Mouse (Mus musculus) forebrain, postnatal 0 days (tissue): ENCODE results near the gene Slamf9. TPM values are rescaled to one million over a fixed set of nuclear protein-coding genes. Genes with fewer than 3 reads are reported as not detected.

Experiments
- ATAC-seq: fragments of 200-750 bp; cut with Nextera tagmentation; 2 replicates; pipeline ENCODE4 v1.8.0; 2017; ENCODE audit warnings: mild to moderate bottlenecking, moderate library complexity
- DNase-seq: peaks from one replicate; pipeline ENCODE4 v3.0.0-alpha.2; 2015
- H3K27ac ChIP-seq: fragments of 300-500 bp; sonication (generic); 2 replicates; pipeline ENCODE4 v1.5.1; 2014; ENCODE audit warnings: low read depth, mild to moderate bottlenecking, antibody characterized with exemption, low read length, moderate library complexity, mixed read lengths
- H3K27me3 ChIP-seq: fragments of 300-500 bp; sonication (generic); 2 replicates; pipeline ENCODE4 v1.6.1; 2014; ENCODE audit warnings: mild to moderate bottlenecking, low read length, mixed read lengths; ENCODE audit not compliant: insufficient read depth
- H3K36me3 ChIP-seq: fragments of 300-500 bp; sonication (generic); 2 replicates; pipeline ENCODE4 v1.6.1; 2014; ENCODE audit warnings: mild to moderate bottlenecking, moderate library complexity; ENCODE audit not compliant: insufficient read depth
- H3K4me1 ChIP-seq: fragments of 300-500 bp; sonication (generic); 2 replicates; pipeline ENCODE4 v1.6.1; 2014; ENCODE audit warnings: antibody characterized with exemption; ENCODE audit not compliant: insufficient read depth
- H3K4me2 ChIP-seq: fragments of 300-500 bp; sonication (generic); 2 replicates; pipeline ENCODE4 v1.6.1; 2014; ENCODE audit warnings: low read depth, mild to moderate bottlenecking, moderate library complexity
- H3K4me3 ChIP-seq: fragments of 300-500 bp; sonication (generic); 2 replicates; pipeline ENCODE4 v1.5.1; 2014; ENCODE audit warnings: low read depth, low read length, mixed read lengths
- H3K9ac ChIP-seq: fragments of 300-500 bp; sonication (generic); 2 replicates; pipeline ENCODE4 v1.6.1; 2014; ENCODE audit warnings: mild to moderate bottlenecking
- H3K9me3 ChIP-seq: fragments of 300-500 bp; sonication (generic); 2 replicates; pipeline ENCODE4 v1.6.1; 2016; ENCODE audit warnings: low read length
- CTCF ChIP-seq: sonication (generic); IDR thresholded peaks from 2 replicates; pipeline ENCODE4 v1.5.1; 2016; ENCODE audit warnings: antibody characterized with exemption, control low read depth, low read depth
- WGBS: fragments of 180-500 bp; shearing (Covaris S2); extraction: QIAGEN DNeasy Blood & Tissue Kit; methylation state at CpG from one replicate; pipeline ENCODE4 v1.1.7; 2014; 5-methylcytosine and 5-hydroxymethylcytosine counted together
- polyA plus RNA-seq: library from polyadenylated mRNA; unstranded; fragments of >200 nt; fragmentation: Nextera tagmentation; extraction: Ambion mirVana; gene quantifications from 2 replicates; pipeline ENCODE4 v1.2.1, GENCODE M21; 2015
- total RNA-seq: library from RNA; depleted of rRNA; stranded (reverse); fragments of >200 nt; gene quantifications from 2 replicates; pipeline ENCODE4 v1.2.3, GENCODE M21; 2014

Slamf9 gene
- total and polyA plus RNA-seq, 2 experiments from 2014 or later = 0.30 to 0.43 TPM

GRCm38 (mm10) chr1:172500451-172501370 is 25.6 kb downstream of the Slamf9 start:
- peaks cover 23% of the 10 kb centered on the region for H3K27me3 ChIP-seq
- H3K9ac ChIP-seq = peak overlapping the region; percentile 41
- H3K4me2 ChIP-seq = peak overlapping the region; percentile 48
- no peaks in the 10 kb centered on the region for H3K9me3 ChIP-seq
- TF ChIP-seq CTCF = no peak
- ATAC-seq (peak; percentile 16), DNase-seq (no peak)
- WGBS = 3% methylated on average over 56 of the region's 56 CpGs
- peak overlapping the region; percentile 21; the same call in 1 of the 2 replicates for H3K27ac ChIP-seq
- peaks cover 32% of the 10 kb centered on the region for H3K36me3 ChIP-seq
- H3K4me1 ChIP-seq = peaks cover 4% of the 10 kb centered on the region; the same call in 1 of the 2 replicates
- peak overlapping the region; percentile 38 for H3K4me3 ChIP-seq

- WGBS = 35% methylated on average over 13 of the region's 13 CpGs
- Histone ChIP-seq H3K36me3 (peaks cover 23% of the 10 kb centered on the region), H3K9me3 (no peaks in the 10 kb centered on the region), H3K27me3 (peaks cover 23% of the 10 kb centered on the region), H3K4me1 (peaks cover 4% of the 10 kb centered on the region; the same call in 1 of the 2 replicates), H3K27ac (0 out of 2 replicates have a peak overlapping the region, but pooled peaks have one; percentile 9), H3K4me2 (peak overlapping the region; percentile 48), H3K4me3 (peak overlapping the region; percentile 38), H3K9ac (no peak overlapping the region)
- TF ChIP-seq CTCF = no peak
- ATAC-seq (peak; percentile 26), DNase-seq (no peak)
These were observed 26.4 kb downstream of the Slamf9 start for GRCm38 (mm10) chr1:172501371-172502144.

- ATAC-seq (no peak), DNase-seq (no peak)
- H3K9me3 ChIP-seq = no peaks in the 10 kb centered on the region
- H3K9ac ChIP-seq = no peak overlapping the region
- peaks cover 23% of the 10 kb centered on the region for H3K27me3 ChIP-seq
- no peak for TF ChIP-seq CTCF
- H3K4me1 ChIP-seq = peaks cover 4% of the 10 kb centered on the region; the same call in 1 of the 2 replicates
- H3K4me3 ChIP-seq = no peak overlapping the region
- WGBS = 49% methylated on average over 13 of the region's 13 CpGs
- no peak overlapping the region for H3K27ac ChIP-seq
- H3K4me2 ChIP-seq = peak overlapping the region; percentile 3; the same call in 1 of the 2 replicates
- H3K36me3 ChIP-seq = peaks cover 15% of the 10 kb centered on the region
These were observed 27.3 kb downstream of the Slamf9 start for GRCm38 (mm10) chr1:172502145-172503110.

DNA sequence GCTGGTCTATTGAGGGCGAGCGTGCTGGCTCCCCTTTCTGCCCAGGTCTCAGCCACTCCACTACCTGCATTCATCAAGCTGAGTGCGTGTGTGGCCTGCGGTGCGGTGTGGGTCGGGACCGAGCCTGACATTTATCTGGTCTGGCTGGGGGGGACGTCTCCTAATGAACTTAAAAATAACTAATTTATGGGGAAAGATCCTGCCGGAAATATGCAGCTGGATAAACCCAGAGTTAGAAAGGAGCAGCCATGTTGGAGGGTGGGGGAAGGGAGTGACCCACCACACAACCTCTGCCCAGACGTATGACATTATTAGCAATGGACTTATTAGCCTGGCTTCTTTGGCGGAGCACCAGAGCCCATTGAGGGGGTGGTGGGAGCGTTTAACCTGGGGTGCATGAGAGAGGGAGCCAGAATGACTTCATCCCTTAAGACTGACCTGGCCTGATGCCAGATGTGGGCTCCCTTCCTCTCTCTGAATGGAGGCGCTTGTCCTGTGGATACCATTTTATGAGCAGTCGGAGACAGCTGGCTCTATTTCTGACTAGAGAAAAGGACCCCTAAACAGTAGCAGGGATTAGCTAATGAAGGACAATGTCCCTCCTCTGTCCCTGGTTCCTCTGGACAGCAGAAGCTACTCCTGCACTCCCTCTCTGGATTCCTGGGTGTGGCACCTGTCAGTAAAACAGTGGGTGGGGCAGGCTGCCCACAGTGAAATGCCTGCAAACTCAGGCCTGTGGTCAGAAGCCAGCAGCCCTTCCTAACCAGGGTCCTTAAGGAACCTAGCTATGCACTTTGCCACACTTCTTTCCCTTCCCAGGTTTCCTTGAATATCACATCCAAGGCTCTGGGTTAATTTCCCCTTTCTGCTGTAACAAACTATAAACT is 28.2 kb downstream of the Slamf9 start:
- Histone ChIP-seq H3K4me3 (no peak overlapping the region), H3K27ac (no peak overlapping the region), H3K4me2 (peak overlapping the region; percentile 3; the same call in 1 of the 2 replicates), H3K4me1 (peaks cover 4% of the 10 kb centered on the region; the same call in 1 of the 2 replicates), H3K9ac (no peak overlapping the region), H3K9me3 (no peaks in the 10 kb centered on the region), H3K27me3 (peaks cover 23% of the 10 kb centered on the region), H3K36me3 (peaks cover 5% of the 10 kb centered on the region; the same call in 1 of the 2 replicates)
- DNase-seq (peak; percentile 38), ATAC-seq (no peak; the same call in 1 of the 2 replicates)
- no peak for TF ChIP-seq CTCF
- 28% methylated on average over 14 of the region's 14 CpGs for WGBS

GRCm38 (mm10) chr1:172504756-172505155 is 29.6 kb downstream of the Slamf9 start:
- Histone ChIP-seq H3K4me3 (no peak overlapping the region), H3K36me3 (no peaks in the 10 kb centered on the region), H3K27ac (no peak overlapping the region), H3K4me1 (peaks cover 4% of the 10 kb centered on the region; the same call in 1 of the 2 replicates), H3K9me3 (no peaks in the 10 kb centered on the region), H3K27me3 (peaks cover 23% of the 10 kb centered on the region), H3K4me2 (no peak overlapping the region), H3K9ac (no peak overlapping the region)
- DNase-seq (no peak), ATAC-seq (no peak)
- 64% methylated on average over 8 of the region's 8 CpGs for WGBS
- no peak for TF ChIP-seq CTCF
